16 mouse cellular contexts compared by ENCODE assay signal in the genomic region with DNA sequence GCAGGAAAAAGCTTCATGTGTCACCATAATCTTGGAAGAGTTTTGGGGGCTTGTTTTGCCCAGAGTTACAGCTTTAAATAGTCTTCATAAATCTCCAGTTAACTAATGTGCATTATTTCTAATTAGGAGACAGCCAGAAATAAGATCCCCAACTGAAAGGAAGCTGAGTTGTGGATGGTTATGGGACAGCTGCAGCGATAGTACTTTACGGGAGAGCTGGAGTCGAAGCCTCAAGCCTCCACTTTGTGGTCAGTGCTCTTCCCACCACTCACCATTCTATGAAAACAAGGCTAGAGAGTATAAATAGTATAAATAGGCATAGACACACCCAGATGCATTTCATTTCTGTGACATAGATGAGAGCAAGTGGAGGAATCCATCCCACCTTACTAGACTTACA.
"Had no signal": no experiment of that assay in that cellular context is flagged by ENCODE, and none has a peak within 500 bp of the region (broad histone marks: within the 10 kb centered on the region; RNA-seq: fewer than 3 reads in every experiment).

No protein-coding gene starts in this region.

- H3K27me3 ChIP-seq: neural tube, embryonic 13.5 days; neural tube, embryonic 15.5 days; stomach, embryonic 15.5 days had no signal

- H3K4me2 ChIP-seq: neural tube, embryonic 13.5 days; neural tube, embryonic 15.5 days; stomach, embryonic 15.5 days had no signal

- H3K36me3 ChIP-seq: neural tube, embryonic 13.5 days; stomach, embryonic 15.5 days had no signal

- H3K4me3 ChIP-seq: neural tube, embryonic 13.5 days; neural tube, embryonic 15.5 days; stomach, embryonic 15.5 days had no signal

- H3K27ac ChIP-seq: neural tube, embryonic 13.5 days; neural tube, embryonic 15.5 days; stomach, embryonic 15.5 days; stomach, postnatal 0 days had no signal

- H3K4me1 ChIP-seq: neural tube, embryonic 13.5 days; neural tube, embryonic 15.5 days; stomach, embryonic 15.5 days had no signal

- H3K9ac ChIP-seq: neural tube, embryonic 13.5 days; neural tube, embryonic 15.5 days; stomach, embryonic 15.5 days had no signal

- H3K9me3 ChIP-seq: neural tube, embryonic 13.5 days; neural tube, embryonic 15.5 days; stomach, embryonic 15.5 days had no signal

- DNase-seq: retina, postnatal 1 day; right cerebral cortex, adult 18-20 months; right cerebral cortex, postnatal 14 days; right cerebral cortex, postnatal 25 days; right cerebral cortex, postnatal 4 days; spleen, adult 18-20 months; thymus, adult 18-20 months; thymus, adult 2 months; thymus, postnatal 14 days; thymus, postnatal 25 days; thymus, postnatal 36 days; thymus, postnatal 4 days had no signal
